Mouse (Mus musculus) kidney, embryonic 14.5 days (tissue): ENCODE measurements around the gene Hp1bp3. TPM values are rescaled to one million over a fixed set of nuclear protein-coding genes. Genes with fewer than 3 reads are reported as not detected.

Source experiments
- ATAC-seq: fragments of 200-750 bp; cut with Nextera tagmentation; 2 replicates; pipeline ENCODE4 v1.8.0; 2017; ENCODE audit warnings: moderate number of reproducible peaks, mild to moderate bottlenecking, moderate TSS enrichment, moderate library complexity; ENCODE audit not compliant: low FRiP score, low TSS enrichment
- H3K27ac ChIP-seq: fragments of 300-500 bp; sonication (generic); 2 replicates; pipeline ENCODE4 v1.5.1; 2014; ENCODE audit warnings: low read depth, mild to moderate bottlenecking, low read length, moderate library complexity, mixed read lengths
- H3K27me3 ChIP-seq: fragments of 300-500 bp; sonication (generic); 2 replicates; pipeline ENCODE4 v1.6.1; 2014; ENCODE audit warnings: mild to moderate bottlenecking, low read length; ENCODE audit not compliant: control insufficient read depth, insufficient read depth
- H3K36me3 ChIP-seq: fragments of 300-500 bp; sonication (generic); 2 replicates; pipeline ENCODE4 v1.6.1; 2014; ENCODE audit warnings: low read length, mixed read lengths; ENCODE audit not compliant: control insufficient read depth, insufficient read depth
- H3K4me1 ChIP-seq: fragments of 300-500 bp; sonication (generic); 2 replicates; pipeline ENCODE4 v1.6.1; 2014; ENCODE audit warnings: low read length, mixed read lengths; ENCODE audit not compliant: control insufficient read depth, insufficient read depth
- H3K4me2 ChIP-seq: fragments of 300-500 bp; sonication (generic); replicated peaks from 2 replicates; pipeline ENCODE4 v1.6.1; 2014; ENCODE audit warnings: low read depth, mild to moderate bottlenecking, low read length
- H3K4me3 ChIP-seq: fragments of 300-500 bp; sonication (generic); 2 replicates; pipeline ENCODE4 v1.5.1; 2014; ENCODE audit warnings: mild to moderate bottlenecking, low read length
- H3K9ac ChIP-seq: fragments of 300-500 bp; sonication (generic); 2 replicates; pipeline ENCODE4 v1.6.1; 2014; ENCODE audit warnings: low read depth, mild to moderate bottlenecking, low read length, moderate library complexity
- H3K9me3 ChIP-seq: fragments of 300-500 bp; sonication (generic); 2 replicates; pipeline ENCODE4 v1.6.1; 2016; ENCODE audit warnings: low read length; ENCODE audit not compliant: control insufficient read depth
- WGBS: fragments of 180-500 bp; shearing (Covaris S2); extraction: QIAGEN DNeasy Blood & Tissue Kit; methylation state at CpG from one replicate; pipeline ENCODE4 v1.1.7; 2014; 5-methylcytosine and 5-hydroxymethylcytosine counted together
- polyA plus RNA-seq: library from polyadenylated mRNA; unstranded; fragments of >200 nt; fragmentation: Nextera tagmentation; extraction: Ambion mirVana; gene quantifications from 2 replicates; pipeline ENCODE4 v1.2.1, GENCODE M21; 2014

The Hp1bp3 gene
- polyA plus RNA-seq, 1 experiment from 2014 or later = 176 TPM

DNA sequence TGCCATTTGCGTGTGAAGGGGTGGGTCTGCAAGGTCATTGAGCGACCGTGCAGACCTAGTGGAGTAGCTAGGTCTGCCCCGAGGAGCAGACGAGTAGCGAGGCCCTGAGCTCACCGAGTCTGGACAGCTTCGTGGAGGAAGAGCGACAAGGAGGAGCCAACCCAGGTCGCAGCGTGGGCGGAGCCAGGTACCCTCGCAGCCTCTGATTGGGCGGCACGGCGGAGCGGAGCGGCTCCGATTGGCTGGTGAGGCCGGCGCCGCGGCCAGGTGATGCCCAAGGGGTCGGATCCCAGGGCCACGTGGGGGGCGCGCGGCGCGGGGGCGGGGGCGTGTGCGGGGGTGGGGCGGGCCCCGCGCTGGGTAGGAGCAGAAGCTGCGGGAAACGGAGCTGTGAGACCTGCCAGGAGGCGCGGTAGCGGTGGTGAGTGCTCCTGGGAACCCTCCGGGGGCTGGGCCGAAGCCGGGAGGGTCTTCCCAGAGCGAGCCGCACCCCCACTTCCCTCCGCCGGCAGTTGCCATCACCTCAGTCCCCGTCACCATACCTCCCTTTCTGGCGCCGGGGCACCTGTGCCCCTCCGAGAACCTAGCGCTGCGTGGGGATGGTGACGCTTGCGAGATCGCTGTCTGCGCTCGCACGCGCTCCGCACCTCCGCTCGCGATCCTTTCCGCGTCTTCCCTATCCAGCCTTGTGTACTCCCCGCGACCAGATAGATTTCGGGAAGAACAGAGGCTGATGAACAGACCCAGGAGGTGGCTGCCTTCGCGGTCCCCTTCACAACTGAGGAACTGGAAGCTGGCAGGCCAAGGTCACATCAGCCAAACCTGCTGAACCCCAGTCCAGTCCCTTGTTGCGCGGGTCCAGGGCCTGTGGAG lies 34.2 kb downstream of the Hp1bp3 start, which contains the start of the genes Sh2d5 and Kif17:
TSS of gene Sh2d5 (plus strand) at position 316 of the 873 bp plus-strand sequence.
TSS of gene Kif17 (plus strand) at position 348 of the 873 bp plus-strand sequence.
- H3K4me3 ChIP-seq = peak within 1 kb of the TSS; percentile 49
- peak within 1 kb of the TSS; percentile 56 for H3K9ac ChIP-seq
- no peaks in the 10 kb centered on the region for H3K9me3 ChIP-seq
- under 1% methylated on average over 58 of the region's 74 CpGs for WGBS
- H3K27me3 ChIP-seq = peaks cover 13% of the 10 kb centered on the region
- ATAC-seq = peak; percentile 88
- H3K27ac ChIP-seq = no peak within 1 kb of the TSS
- H3K4me2 ChIP-seq = peak within 1 kb of the TSS; percentile 99
- peaks cover 18% of the 10 kb centered on the region for H3K4me1 ChIP-seq
- H3K36me3 ChIP-seq = peaks cover 17% of the 10 kb centered on the region; the same call in 1 of the 2 replicates

- Histone ChIP-seq H3K9ac (peak overlapping the region; percentile 32; the same call in 1 of the 2 replicates), H3K27me3 (peaks cover 13% of the 10 kb centered on the region), H3K4me1 (peaks cover 18% of the 10 kb centered on the region), H3K4me3 (peak overlapping the region; percentile 25; the same call in 1 of the 2 replicates), H3K4me2 (peak overlapping the region; percentile 39), H3K9me3 (no peaks in the 10 kb centered on the region), H3K36me3 (peaks cover 5% of the 10 kb centered on the region; the same call in 1 of the 2 replicates), H3K27ac (no peak overlapping the region)
- ATAC-seq = peak; percentile 24
- under 1% methylated on average over 14 of the region's 14 CpGs for WGBS
These were observed 35.7 kb downstream of the Hp1bp3 start for GRCm38 (mm10) chr4:138251819-138252218.

DNA sequence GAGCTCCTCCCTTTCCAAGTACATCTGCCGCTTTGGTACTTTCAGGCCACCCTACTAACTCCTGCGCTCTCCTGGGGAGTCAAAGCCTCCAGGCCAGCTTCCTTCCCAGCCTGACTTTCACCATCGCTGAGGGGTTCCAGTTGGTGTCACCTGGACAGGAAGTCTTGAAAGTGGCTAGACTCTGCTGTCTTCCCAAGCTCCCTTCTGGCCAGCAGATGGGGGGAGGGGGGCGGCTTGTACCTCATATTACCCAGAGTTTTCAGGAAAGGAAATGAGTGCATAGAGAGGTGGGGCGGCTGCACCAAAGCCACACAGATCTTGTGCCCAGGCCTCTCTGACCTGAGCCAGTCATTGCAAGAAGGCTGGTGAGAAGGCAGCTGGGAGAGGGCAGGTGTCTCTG lies 36.1 kb downstream of the Hp1bp3 start:
- H3K27me3 ChIP-seq = peaks cover 13% of the 10 kb centered on the region
- peaks cover 1% of the 10 kb centered on the region; the same call in 1 of the 2 replicates for H3K36me3 ChIP-seq
- H3K4me3 ChIP-seq = peak overlapping the region; percentile 25; the same call in 1 of the 2 replicates
- H3K9me3 ChIP-seq = no peaks in the 10 kb centered on the region
- no peak for ATAC-seq
- H3K4me1 ChIP-seq = peaks cover 18% of the 10 kb centered on the region
- no peak overlapping the region for H3K27ac ChIP-seq
- WGBS = 19% methylated on average over 5 of the region's 5 CpGs
- peak overlapping the region; percentile 39; the same call in 1 of the 2 replicates for H3K4me2 ChIP-seq
- H3K9ac ChIP-seq = no peak overlapping the region

DNA sequence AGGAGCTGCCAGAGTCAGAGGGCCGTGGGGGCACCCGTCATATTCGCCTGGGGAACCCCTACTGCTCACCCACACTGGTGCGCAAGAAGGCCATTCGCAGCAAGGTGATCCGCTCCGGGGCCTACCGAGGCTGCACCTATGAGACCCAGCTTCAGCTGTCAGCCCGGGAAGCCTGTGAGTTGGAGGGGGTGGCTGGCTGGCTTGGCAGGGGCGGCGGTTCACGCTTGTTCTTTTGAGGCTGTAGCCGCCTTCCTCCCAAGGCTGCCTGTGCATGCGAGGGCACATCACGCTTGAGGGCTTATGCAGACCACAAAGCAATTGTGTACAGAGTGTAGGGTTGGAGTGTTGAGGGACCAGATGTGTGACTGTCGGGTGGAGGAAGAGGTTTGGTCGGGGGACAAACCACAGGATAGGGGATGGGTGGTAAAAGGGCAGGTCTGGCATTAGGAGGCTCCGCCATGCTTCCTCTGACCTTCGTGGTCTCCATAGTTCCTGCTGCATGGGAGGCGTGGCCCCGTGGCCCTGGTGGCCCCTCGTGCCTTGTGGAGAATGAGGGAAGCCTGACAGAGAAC lies 41.1 kb downstream of the Hp1bp3 start:
- ATAC-seq = no peak

DNA sequence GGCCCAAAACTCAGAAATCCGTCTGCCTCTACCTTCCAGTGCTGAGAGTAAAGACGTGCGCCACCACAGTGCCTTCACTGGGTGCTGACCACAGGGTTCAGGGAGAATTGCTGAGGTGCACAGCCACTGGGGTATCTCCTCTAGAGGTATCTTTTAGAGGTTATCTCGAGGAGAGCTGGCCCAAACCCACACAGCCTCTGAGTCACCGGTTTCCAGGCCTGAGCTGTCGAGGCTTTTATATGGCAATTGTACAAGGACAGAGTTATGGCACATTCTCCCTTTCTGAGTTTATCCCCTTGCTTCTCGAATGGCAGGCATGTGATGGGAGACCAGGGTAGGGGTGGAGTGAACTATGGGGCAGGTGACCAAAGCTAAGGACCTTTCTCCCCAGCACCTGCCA lies 42.6 kb downstream of the Hp1bp3 start:
- no peak for ATAC-seq
- H3K27me3 ChIP-seq = 0 out of 2 replicates have a peak, but pooled peaks cover 3% of the 10 kb centered on the region
- 74% methylated on average over 7 of the region's 7 CpGs for WGBS
- no peak overlapping the region for H3K27ac ChIP-seq
- H3K9ac ChIP-seq = no peak overlapping the region
- no peak overlapping the region for H3K4me3 ChIP-seq
- 0 out of 2 replicates have a peak, but pooled peaks cover 4% of the 10 kb centered on the region for H3K4me1 ChIP-seq
- H3K4me2 ChIP-seq = no peak overlapping the region
- H3K36me3 ChIP-seq = no peaks in the 10 kb centered on the region
- no peaks in the 10 kb centered on the region for H3K9me3 ChIP-seq

More for the DNA sequence above, 41.1 kb downstream of the Hp1bp3 start:
- Histone ChIP-seq H3K4me3 (no peak overlapping the region), H3K36me3 (no peaks in the 10 kb centered on the region), H3K4me2 (no peak overlapping the region), H3K27ac (no peak overlapping the region), H3K4me1 (peaks cover 5% of the 10 kb centered on the region), H3K9me3 (no peaks in the 10 kb centered on the region), H3K9ac (no peak overlapping the region), H3K27me3 (no peaks in the 10 kb centered on the region)
- WGBS = 87% methylated on average over 22 of the region's 22 CpGs

DNA sequence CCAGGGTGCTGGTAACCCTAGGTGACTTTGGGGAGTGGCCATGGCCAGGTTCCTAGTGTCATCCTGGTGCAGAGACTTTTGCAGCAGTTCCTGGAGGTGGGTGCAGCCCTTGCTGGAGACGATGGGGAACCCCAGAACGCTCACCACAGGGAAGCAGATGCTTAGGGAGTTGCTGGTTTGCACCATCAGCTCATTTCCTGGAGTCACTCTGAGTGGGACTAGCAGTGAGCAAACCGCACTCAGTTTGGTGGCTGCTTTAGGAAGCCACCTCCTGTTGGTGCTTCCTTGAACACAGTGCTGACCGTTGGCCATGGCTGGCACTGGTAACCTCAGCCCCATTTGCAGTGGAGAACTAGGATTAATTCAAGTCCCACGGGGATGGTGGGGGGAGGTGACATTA lies 43.4 kb downstream of the Hp1bp3 start:
- ATAC-seq = no peak
- H3K27me3 ChIP-seq = 0 out of 2 replicates have a peak, but pooled peaks cover 8% of the 10 kb centered on the region

GRCm38 (mm10) chr4:138261843-138262681 lies 46.0 kb downstream of the Hp1bp3 start:
- H3K36me3 ChIP-seq = no peaks in the 10 kb centered on the region
- peak overlapping the region; percentile 25; the same call in 1 of the 2 replicates for H3K9ac ChIP-seq
- no peak overlapping the region for H3K27ac ChIP-seq
- no peaks in the 10 kb centered on the region for H3K9me3 ChIP-seq
- H3K4me3 ChIP-seq = peak overlapping the region; percentile 63
- peak; percentile 89 for ATAC-seq
- H3K4me1 ChIP-seq = 0 out of 2 replicates have a peak, but pooled peaks cover 4% of the 10 kb centered on the region
- H3K4me2 ChIP-seq = peak overlapping the region; percentile 88
- WGBS = under 1% methylated on average over 66 of the region's 78 CpGs
- H3K27me3 ChIP-seq = 0 out of 2 replicates have a peak, but pooled peaks cover 8% of the 10 kb centered on the region

More for the DNA sequence above, 43.4 kb downstream of the Hp1bp3 start:
- no peak overlapping the region for H3K4me2 ChIP-seq
- H3K9ac ChIP-seq = no peak overlapping the region
- H3K27ac ChIP-seq = no peak overlapping the region
- WGBS = 90% methylated on average over 5 of the region's 5 CpGs
- H3K4me3 ChIP-seq = no peak overlapping the region
- H3K9me3 ChIP-seq = no peaks in the 10 kb centered on the region
- H3K4me1 ChIP-seq = 0 out of 2 replicates have a peak, but pooled peaks cover 4% of the 10 kb centered on the region
- H3K36me3 ChIP-seq = no peaks in the 10 kb centered on the region

- no peaks in the 10 kb centered on the region for H3K9me3 ChIP-seq
- H3K4me1 ChIP-seq = no peaks in the 10 kb centered on the region
- no peak overlapping the region for H3K27ac ChIP-seq
- no peak overlapping the region for H3K4me2 ChIP-seq
- 76% methylated on average over 10 of the region's 10 CpGs for WGBS
- no peak for ATAC-seq
- 0 out of 2 replicates have a peak, but pooled peaks cover 8% of the 10 kb centered on the region for H3K27me3 ChIP-seq
- H3K36me3 ChIP-seq = no peaks in the 10 kb centered on the region
- no peak overlapping the region for H3K9ac ChIP-seq
- H3K4me3 ChIP-seq = no peak overlapping the region
These were observed 51.8 kb downstream of the Hp1bp3 start for GRCm38 (mm10) chr4:138267869-138268268.
